Mouse (Mus musculus) thymus, adult 2 months (tissue): ENCODE results near the gene Golgb1.

Source experiments
- CTCF ChIP-seq: fragments of 200-500 bp; IDR thresholded peaks from 2 replicates; pipeline ENCODE4 v1.5.1; 2012; ENCODE audit warnings: mild to moderate bottlenecking, control low read depth, low read length, moderate library complexity, borderline replicate concordance; ENCODE audit not compliant: control insufficient read depth, poor library complexity, insufficient read depth; ENCODE audit errors: extremely low read depth
- POLR2A ChIP-seq: fragments of 200-500 bp; IDR thresholded peaks from 2 replicates; pipeline ENCODE4 v1.6.1; 2012; ENCODE audit warnings: mild to moderate bottlenecking, low read length, control low read depth, moderate library complexity; ENCODE audit not compliant: control insufficient read depth, poor library complexity, insufficient read depth; ENCODE audit errors: extremely low read depth

DNA sequence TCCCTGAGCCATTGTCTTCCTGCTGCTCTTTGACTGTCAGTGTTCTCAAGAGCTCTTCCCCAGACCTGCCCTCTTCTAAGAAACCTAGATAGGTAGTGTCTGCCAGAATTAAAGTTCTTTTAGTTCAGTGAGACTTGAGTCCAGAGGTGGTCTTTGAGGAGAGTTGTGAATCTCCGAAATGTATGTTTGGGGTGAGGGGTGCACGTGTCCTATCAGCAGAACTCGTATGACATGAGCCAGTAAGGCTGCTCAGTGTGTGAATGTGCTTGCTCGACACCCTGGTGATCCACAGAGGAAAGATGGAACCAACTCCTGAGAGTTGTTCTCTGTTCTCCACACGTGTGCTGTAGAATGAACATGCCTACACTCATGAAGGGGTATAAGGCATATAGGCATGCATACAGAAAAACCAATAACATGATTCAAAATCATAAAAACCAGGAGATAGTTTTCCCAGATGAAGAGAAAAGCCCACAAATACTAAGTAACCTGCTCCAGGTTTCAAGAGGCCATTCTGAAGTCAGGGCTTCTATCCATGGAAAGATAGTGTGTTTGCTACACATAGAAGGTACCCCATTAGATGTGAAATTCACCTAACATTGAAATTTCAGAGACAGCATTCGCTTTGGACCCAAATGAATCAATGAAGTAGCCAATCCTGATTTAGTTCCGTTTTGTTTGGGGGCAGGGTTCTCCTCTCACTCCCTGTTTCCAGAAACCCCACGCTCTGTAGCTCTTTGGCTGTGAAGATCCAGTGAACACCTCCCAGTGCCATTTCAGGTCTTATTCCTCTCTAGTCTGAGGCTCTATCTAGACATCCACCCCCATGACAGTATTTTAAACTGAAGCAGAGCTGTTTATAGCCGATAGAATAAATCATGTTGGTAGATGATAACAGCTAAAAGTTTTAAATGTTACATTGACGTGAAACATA is 51.8 kb downstream of the Golgb1 start:
- TF ChIP-seq POLR2A (no peak), CTCF (no peak)
